10 mouse cellular contexts compared by ENCODE assay signal in the genomic region with DNA sequence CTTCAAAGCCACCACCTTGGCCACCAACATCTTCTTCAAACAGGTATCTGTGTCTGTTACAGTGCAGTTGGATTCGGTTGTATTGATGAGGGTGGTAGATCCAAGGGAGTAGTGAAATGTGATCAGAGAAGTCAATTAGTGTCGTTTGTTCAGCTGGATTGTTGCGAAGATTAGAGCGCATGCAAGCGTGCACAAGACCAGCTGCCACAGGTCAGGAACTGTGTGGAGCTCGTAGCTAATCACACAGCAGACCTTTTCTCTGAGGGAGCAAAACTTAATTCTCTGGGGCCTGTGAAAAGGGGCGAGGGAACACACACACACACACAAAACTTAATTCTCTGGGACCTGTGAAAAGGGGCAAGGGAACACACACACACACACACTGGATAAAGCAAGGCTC.
"Had no signal": no experiment of that assay in that cellular context is flagged by ENCODE, and none has a peak within 500 bp of the region (broad histone marks: within the 10 kb centered on the region; RNA-seq: fewer than 3 reads in every experiment).

No protein-coding gene starts in this region.

- H3K4me2 ChIP-seq: lung, embryonic 15.5 days; midbrain, embryonic 11.5 days; midbrain, embryonic 15.5 days; neural tube, embryonic 12.5 days had no signal

- H3K9me3 ChIP-seq: limb, embryonic 10.5 days; lung, embryonic 15.5 days; megakaryocyte, embryonic 14.5 days; midbrain, embryonic 15.5 days; neural tube, embryonic 12.5 days had no signal

- H3K4me3 ChIP-seq: left cerebral cortex, adult 2 months; limb, embryonic 10.5 days; lung, embryonic 15.5 days; megakaryocyte, embryonic 14.5 days; midbrain, embryonic 15.5 days; neural tube, embryonic 12.5 days had no signal

- H3K9ac ChIP-seq: lung, embryonic 15.5 days; midbrain, embryonic 15.5 days; neural tube, embryonic 12.5 days had no signal

- ATAC-seq: midbrain, embryonic 15.5 days had no signal

- H3K27ac ChIP-seq: left cerebral cortex, adult 2 months; limb, embryonic 10.5 days; lung, embryonic 15.5 days; macrophage; midbrain, embryonic 15.5 days; neural tube, embryonic 12.5 days had no signal

- H3K36me3 ChIP-seq: limb, embryonic 10.5 days; lung, embryonic 15.5 days; midbrain, embryonic 15.5 days; neural tube, embryonic 12.5 days had no signal

- H3K4me1 ChIP-seq: lung, embryonic 15.5 days; midbrain, embryonic 15.5 days; neural tube, embryonic 12.5 days had no signal

- H3K27me3 ChIP-seq: lung, embryonic 15.5 days; megakaryocyte, embryonic 14.5 days; midbrain, embryonic 15.5 days; neural tube, embryonic 12.5 days had no signal

- DNase-seq: right cerebral cortex, postnatal 14 days; thymus, postnatal 4 days had no signal
